Mouse (Mus musculus): ENCODE measurements at regions not wholly inside any gene's neighbourhood (a gene's known extent, or its start where the extent isn't known, plus 50 kb on each side); places are given as distances from the start of the nearest gene placed in this dataset.

- TF ChIP-seq CTCF (IDR thresholded peaks at IDR 0.05; ENCODE audit: low read depth, low read length) (no peak), POLR2A (IDR thresholded peaks at IDR 0.05; ENCODE audit: extremely low read depth, insufficient read depth, low read length) (no peak)
Measured at GRCm38 (mm10) chr9:30597691-30598090, 170.8 kb downstream of the Snx19 start.

All from liver, adult 2 months (tissue).